Mouse (Mus musculus): ENCODE results near the gene Ccl9.

GRCm38 (mm10) chr11:83568061-83568460, 10.4 kb downstream of the Ccl9 start:
- TF ChIP-seq CTCF (IDR thresholded peaks at IDR 0.05; ENCODE audit: low read depth, low read length) (no peak), POLR2A (IDR thresholded peaks at IDR 0.05; ENCODE audit: extremely low read depth, insufficient read depth, low read length) (no peak)
